Mouse (Mus musculus): Measurements from ENCODE around the gene Ndufs2. TPM values are rescaled to one million over a fixed set of nuclear protein-coding genes. Genes with fewer than 3 reads are reported as not detected.

Gene Ndufs2
- polyA plus RNA-seq, 1 experiment from 2014 or later = 260 TPM

DNA sequence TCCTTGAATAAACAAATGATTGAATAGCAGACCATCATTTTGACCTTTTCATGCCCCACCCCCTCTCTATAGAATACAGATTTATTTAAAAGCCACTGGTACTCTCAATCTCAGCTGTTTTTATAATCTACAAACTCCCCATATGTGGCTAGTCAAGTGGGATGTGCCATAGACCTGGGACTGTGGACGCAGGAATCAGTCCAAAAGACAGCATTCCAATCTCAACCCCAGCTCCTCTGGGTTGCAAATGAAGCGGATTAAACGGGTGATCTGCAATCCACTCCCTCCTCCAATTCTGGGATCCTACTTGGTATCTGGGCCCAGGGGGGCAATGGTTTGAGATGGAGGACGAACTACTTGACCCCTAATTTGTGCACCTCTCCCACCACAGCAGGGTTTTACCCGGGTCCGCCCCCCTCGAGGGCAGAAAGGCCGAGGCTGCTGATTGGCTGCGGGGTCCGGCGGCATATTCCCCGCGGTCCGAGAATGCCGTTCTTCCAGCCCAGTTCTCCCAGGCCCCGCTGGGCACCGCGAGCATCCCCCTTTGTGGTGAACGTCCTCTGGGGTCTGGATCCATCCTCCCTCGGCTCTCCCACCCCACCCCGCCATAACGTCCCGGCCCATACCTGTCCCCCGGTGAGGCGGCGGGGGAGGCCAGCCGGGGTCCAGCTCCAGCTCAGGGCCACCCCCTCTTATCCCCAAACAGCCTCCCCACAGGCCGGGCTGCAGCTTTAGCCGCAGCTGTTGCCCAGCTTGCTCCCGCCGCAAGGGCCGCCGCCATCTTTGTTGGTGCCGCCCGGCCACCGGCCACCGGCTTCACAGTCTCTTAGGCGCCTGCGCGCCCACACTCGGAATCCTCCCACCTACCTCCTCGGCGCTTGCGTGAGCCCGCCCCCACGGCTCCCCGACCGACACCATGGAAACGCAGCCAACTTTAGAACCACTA lies 36.2 kb upstream of the Ndufs2 start, which contains the start of gene Usp21:
Usp21 (minus strand) TSS at position 856 of the 946 bp plus-strand sequence.
- Histone ChIP-seq H3K4me3 (ENCODE audit: low read depth, low read length) (peak within 1 kb of the TSS; percentile 98), H3K9ac (ENCODE audit: low read length) (peak within 1 kb of the TSS; percentile 97), H3K27me3 (replicated peaks; ENCODE audit: control insufficient read depth, insufficient read depth, low read length) (no peaks in the 10 kb centered on the region), H3K36me3 (ENCODE audit: control insufficient read depth, insufficient read depth, low read length) (peaks cover 58% of the 10 kb centered on the region), H3K27ac (ENCODE audit: low read depth, low read length) (peak within 1 kb of the TSS; percentile 94), H3K9me3 (replicated peaks; ENCODE audit: control insufficient read depth, low read length) (no peaks in the 10 kb centered on the region), H3K4me1 (ENCODE audit: control insufficient read depth, insufficient read depth, low read length) (peaks cover 9% of the 10 kb centered on the region), H3K4me2 (ENCODE audit: low read length) (peak within 1 kb of the TSS; percentile 72)
- ATAC-seq (peak; percentile 97), DNase-seq (ENCODE audit: low spot score) (peak; percentile 97)
- WGBS = under 1% methylated on average over 49 of the region's 49 CpGs

DNA sequence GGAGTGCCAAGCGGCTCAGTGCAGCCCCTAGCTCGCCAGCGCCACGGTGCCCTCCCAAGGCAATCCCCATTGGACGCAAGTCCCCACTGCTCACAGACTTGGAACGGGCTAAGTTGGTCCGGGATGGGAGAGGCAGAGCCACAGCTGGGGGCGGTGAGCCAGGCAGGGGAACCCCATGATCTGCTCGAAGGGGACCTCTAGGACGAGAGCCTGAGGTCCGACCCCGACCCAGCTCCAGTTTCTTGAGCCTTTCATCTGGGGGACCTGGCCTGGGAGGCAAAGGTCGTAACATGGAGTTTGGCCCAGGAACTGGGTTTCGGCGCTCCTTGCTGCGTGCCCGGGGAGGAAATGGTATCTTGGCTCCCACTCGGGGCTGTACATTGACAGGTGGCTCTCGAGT lies 35.3 kb upstream of the Ndufs2 start:
- Histone ChIP-seq H3K27me3 (replicated peaks; ENCODE audit: control insufficient read depth, insufficient read depth, low read length) (no peaks in the 10 kb centered on the region), H3K9me3 (replicated peaks; ENCODE audit: control insufficient read depth, low read length) (no peaks in the 10 kb centered on the region), H3K4me3 (ENCODE audit: low read depth, low read length) (peak overlapping the region; percentile 98), H3K4me1 (ENCODE audit: control insufficient read depth, insufficient read depth, low read length) (peaks cover 9% of the 10 kb centered on the region), H3K9ac (ENCODE audit: low read length) (peak overlapping the region; percentile 97; the same call in 1 of the 2 replicates), H3K27ac (ENCODE audit: low read depth, low read length) (no peak overlapping the region), H3K4me2 (ENCODE audit: low read length) (peak overlapping the region; percentile 72), H3K36me3 (ENCODE audit: control insufficient read depth, insufficient read depth, low read length) (peaks cover 64% of the 10 kb centered on the region)
- ATAC-seq = no peak
- WGBS = 89% methylated on average over 19 of the region's 19 CpGs
- DNase-seq (ENCODE audit: low spot score) = no peak

DNA sequence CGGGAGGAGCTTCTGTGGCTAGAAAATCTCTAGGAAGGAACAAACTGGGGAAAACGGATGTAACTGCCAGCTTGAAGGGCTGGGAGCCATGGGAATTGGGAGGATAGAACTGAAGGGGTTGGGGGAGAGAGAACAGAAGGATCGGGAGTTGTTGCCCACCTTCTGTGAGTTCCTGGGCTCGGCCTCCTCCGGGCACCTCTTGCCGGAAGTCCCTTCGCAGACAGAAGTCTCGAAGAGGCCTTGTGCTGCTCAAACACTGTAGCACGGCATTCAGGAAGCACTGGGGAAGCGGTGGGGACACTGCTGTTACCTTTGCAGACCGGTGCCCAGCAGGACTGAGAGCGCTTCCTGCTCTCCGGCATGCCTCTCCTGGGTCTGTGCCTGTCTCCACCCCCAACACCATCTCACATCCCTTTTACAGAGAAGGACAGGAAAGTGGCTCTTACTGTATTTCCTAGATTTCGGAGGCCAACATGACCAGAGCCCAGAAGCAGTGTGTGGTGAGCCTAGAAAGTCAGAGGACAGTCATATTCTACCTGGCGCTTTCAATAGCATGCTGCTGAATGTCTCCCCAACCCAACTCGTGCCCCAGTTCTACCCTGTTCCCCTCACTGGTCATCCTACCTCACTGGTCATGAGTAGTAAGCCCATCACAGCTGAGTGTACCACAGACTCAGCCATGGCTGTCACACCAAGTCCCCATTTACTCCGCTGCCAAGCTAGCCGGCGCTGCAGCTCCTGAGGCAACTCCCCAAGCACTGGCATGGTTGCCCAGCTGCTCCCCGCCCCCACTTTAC lies 34.1 kb upstream of the Ndufs2 start:
- peaks cover 64% of the 10 kb centered on the region for H3K36me3 ChIP-seq (ENCODE audit: control insufficient read depth, insufficient read depth, low read length)
- H3K27ac ChIP-seq (ENCODE audit: low read depth, low read length) = no peak overlapping the region
- H3K9ac ChIP-seq (ENCODE audit: low read length) = no peak overlapping the region; the same call in 1 of the 2 replicates
- H3K4me2 ChIP-seq (ENCODE audit: low read length) = no peak overlapping the region
- ATAC-seq (no peak), DNase-seq (ENCODE audit: low spot score) (no peak)
- no peaks in the 10 kb centered on the region for H3K27me3 ChIP-seq (replicated peaks; ENCODE audit: control insufficient read depth, insufficient read depth, low read length)
- WGBS = 91% methylated on average over 20 of the region's 20 CpGs
- peaks cover 15% of the 10 kb centered on the region for H3K4me1 ChIP-seq (ENCODE audit: control insufficient read depth, insufficient read depth, low read length)
- H3K4me3 ChIP-seq (ENCODE audit: low read depth, low read length) = no peak overlapping the region
- H3K9me3 ChIP-seq (replicated peaks; ENCODE audit: control insufficient read depth, low read length) = no peaks in the 10 kb centered on the region

DNA sequence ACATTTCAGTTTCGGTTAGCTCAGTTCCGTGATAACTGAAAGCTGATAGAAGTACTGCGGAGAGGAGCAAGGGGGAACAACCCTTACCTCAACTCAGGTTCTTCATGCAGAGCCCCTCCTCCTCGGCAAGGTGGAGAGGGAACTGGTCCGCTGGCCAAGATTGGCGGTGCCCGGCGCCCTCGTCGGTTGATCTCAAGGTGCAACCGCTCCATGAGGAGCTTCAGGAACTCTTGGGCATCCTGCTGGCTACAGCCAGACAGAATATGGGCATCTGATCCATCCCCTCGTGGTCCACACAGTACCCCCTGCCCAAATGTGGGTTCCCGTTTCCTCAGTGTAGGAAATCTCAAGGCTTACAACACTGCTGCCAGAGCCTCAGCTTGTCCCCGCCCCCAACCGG lies 33.3 kb upstream of the Ndufs2 start:
- no peak for ATAC-seq
- no peaks in the 10 kb centered on the region for H3K27me3 ChIP-seq (replicated peaks; ENCODE audit: control insufficient read depth, insufficient read depth, low read length)
- no peak for DNase-seq (ENCODE audit: low spot score)
- H3K4me2 ChIP-seq (ENCODE audit: low read length) = no peak overlapping the region
- H3K27ac ChIP-seq (ENCODE audit: low read depth, low read length) = no peak overlapping the region
- H3K4me1 ChIP-seq (ENCODE audit: control insufficient read depth, insufficient read depth, low read length) = peaks cover 20% of the 10 kb centered on the region
- H3K36me3 ChIP-seq (ENCODE audit: control insufficient read depth, insufficient read depth, low read length) = peaks cover 59% of the 10 kb centered on the region
- no peak overlapping the region for H3K9ac ChIP-seq (ENCODE audit: low read length)
- WGBS = 90% methylated on average over 15 of the region's 15 CpGs
- no peaks in the 10 kb centered on the region for H3K9me3 ChIP-seq (replicated peaks; ENCODE audit: control insufficient read depth, low read length)
- no peak overlapping the region for H3K4me3 ChIP-seq (ENCODE audit: low read depth, low read length)

DNA sequence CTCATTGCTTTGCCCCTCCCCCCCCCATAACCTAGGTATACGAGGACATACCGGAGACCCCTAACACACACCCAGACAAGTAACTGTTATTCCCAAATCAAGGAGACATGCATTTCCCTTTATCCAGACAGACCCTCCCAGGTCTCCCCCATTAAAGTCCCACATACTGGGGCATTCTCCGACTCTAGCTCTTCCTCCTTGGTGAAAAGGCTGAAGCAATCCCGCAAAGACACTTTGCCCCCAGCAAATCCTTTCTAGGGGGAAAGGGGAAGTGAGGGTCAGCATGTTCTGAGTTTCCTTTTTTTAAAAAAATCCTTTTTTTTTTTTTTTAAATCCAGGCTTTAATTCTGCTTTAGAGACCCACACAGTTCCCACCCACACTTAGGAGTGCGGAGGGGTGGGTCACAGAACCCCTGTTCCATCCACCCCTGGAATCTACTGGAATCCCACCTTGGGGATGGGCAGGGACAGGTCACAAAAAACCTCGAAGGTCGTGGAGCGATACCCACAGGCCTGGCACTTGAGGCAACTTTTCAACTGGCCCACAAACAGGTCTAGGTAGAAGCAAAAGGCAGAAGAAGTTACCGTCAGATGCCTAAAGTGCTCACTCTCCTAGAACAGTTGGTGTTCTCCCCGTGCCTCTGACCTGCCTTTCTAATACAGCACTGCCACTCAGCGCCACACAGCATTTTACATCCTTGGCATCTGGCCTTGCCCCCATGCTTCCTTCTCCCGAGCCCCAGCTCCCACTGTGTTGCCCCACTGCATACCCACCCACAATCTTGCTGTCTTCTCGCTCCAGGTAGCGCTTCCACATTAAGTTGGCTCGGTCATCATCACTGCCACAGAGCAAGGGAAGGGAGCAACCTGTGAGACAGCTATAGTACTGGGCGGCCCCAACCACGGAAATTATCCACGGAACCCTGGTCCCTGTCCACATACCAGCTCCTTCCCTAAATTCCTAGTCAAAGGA lies 32.3 kb upstream of the Ndufs2 start:
- Histone ChIP-seq H3K9ac (ENCODE audit: low read length) (no peak overlapping the region), H3K4me1 (ENCODE audit: control insufficient read depth, insufficient read depth, low read length) (peaks cover 20% of the 10 kb centered on the region), H3K4me3 (ENCODE audit: low read depth, low read length) (no peak overlapping the region), H3K36me3 (ENCODE audit: control insufficient read depth, insufficient read depth, low read length) (peaks cover 52% of the 10 kb centered on the region), H3K27ac (ENCODE audit: low read depth, low read length) (no peak overlapping the region), H3K27me3 (replicated peaks; ENCODE audit: control insufficient read depth, insufficient read depth, low read length) (no peaks in the 10 kb centered on the region), H3K9me3 (replicated peaks; ENCODE audit: control insufficient read depth, low read length) (no peaks in the 10 kb centered on the region), H3K4me2 (ENCODE audit: low read length) (no peak overlapping the region)
- 91% methylated on average over 18 of the region's 18 CpGs for WGBS
- no peak for DNase-seq (ENCODE audit: low spot score)
- ATAC-seq = no peak

DNA sequence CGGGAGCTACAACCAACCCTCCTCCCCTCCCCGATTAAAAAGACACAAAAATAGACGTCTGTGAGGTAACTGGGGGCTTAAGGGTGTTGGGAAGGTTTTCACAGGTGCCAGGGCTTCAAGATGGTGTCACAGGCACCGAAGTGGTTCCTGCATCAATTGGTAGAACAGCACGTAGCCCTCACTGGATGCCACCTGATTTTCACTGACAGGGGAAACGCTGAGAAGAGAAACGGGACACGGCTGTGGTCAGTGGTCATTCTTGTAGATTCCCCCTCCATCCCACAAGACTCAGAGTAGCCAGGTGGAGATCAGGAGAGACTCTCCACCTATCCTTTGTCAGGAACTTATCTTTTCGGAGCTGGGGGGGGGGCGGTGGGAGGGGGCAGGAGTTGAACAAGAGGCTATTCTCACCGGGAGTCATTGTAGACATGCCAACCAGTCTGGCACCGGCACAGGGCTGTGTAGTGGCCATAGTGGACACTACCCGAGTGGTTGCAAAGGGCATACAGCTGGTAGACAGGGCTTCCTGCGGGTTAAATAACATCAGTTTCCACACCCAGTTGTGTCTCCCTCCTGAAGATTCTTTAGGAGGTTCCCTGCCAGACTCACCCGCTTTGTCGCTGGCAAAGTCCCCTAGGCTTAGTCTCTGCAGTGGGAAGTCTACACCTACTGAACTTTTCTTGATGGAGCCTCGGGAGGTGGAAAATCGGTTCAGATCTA lies 31.1 kb upstream of the Ndufs2 start:
- H3K9me3 ChIP-seq (replicated peaks; ENCODE audit: control insufficient read depth, low read length) = no peaks in the 10 kb centered on the region
- ATAC-seq = no peak
- H3K4me2 ChIP-seq (ENCODE audit: low read length) = no peak overlapping the region; the same call in 1 of the 2 replicates
- H3K9ac ChIP-seq (ENCODE audit: low read length) = no peak overlapping the region
- H3K4me1 ChIP-seq (ENCODE audit: control insufficient read depth, insufficient read depth, low read length) = peaks cover 20% of the 10 kb centered on the region
- DNase-seq (ENCODE audit: low spot score) = no peak
- WGBS = 78% methylated on average over 18 of the region's 18 CpGs
- H3K36me3 ChIP-seq (ENCODE audit: control insufficient read depth, insufficient read depth, low read length) = peaks cover 62% of the 10 kb centered on the region
- H3K27me3 ChIP-seq (replicated peaks; ENCODE audit: control insufficient read depth, insufficient read depth, low read length) = no peaks in the 10 kb centered on the region
- no peak overlapping the region for H3K4me3 ChIP-seq (ENCODE audit: low read depth, low read length)
- H3K27ac ChIP-seq (ENCODE audit: low read depth, low read length) = no peak overlapping the region

DNA sequence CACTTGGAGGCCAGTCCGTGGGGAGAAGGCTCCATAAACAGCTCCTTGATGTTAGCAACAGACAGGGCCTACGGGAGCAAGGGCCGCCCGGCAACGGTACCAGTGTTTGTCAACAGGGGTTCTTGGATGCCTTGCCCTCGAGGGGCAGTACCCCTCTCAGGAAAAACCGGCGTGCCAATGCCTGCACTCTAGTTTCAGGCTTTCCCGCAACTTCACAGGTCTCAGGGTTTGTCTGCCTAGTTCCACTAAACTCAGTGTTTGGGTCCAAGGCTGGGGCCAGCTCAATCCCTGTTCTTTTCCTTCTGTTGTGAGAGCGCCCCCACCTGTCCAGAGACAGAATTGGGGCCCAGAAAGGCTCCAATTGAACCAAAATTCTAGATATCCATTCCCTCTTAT lies 30.3 kb upstream of the Ndufs2 start:
- peak; percentile 69 for DNase-seq (ENCODE audit: low spot score)
- Histone ChIP-seq H3K4me3 (ENCODE audit: low read depth, low read length) (peak overlapping the region; percentile 58), H3K4me1 (ENCODE audit: control insufficient read depth, insufficient read depth, low read length) (peaks cover 13% of the 10 kb centered on the region), H3K27me3 (replicated peaks; ENCODE audit: control insufficient read depth, insufficient read depth, low read length) (no peaks in the 10 kb centered on the region), H3K9ac (ENCODE audit: low read length) (peak overlapping the region; percentile 48), H3K27ac (ENCODE audit: low read depth, low read length) (peak overlapping the region; percentile 49), H3K36me3 (ENCODE audit: control insufficient read depth, insufficient read depth, low read length) (peaks cover 67% of the 10 kb centered on the region), H3K9me3 (replicated peaks; ENCODE audit: control insufficient read depth, low read length) (no peaks in the 10 kb centered on the region), H3K4me2 (ENCODE audit: low read length) (peak overlapping the region; percentile 83)
- ATAC-seq = peak; percentile 42
- WGBS = under 1% methylated on average over 10 of the region's 10 CpGs
